Mouse (Mus musculus) megakaryocyte, embryonic 14.5 days (primary cell): Measurements from ENCODE around the gene Zfhx3.

ENCODE experiments used
- FLI1 ChIP-seq: IDR thresholded peaks from 2 replicates; pipeline ENCODE4 v1.6.1; 2012; ENCODE audit warnings: low read length, inconsistent platforms, mixed read lengths
- GATA1 ChIP-seq: IDR thresholded peaks from 3 replicates; pipeline ENCODE4 v1.6.1; 2012; ENCODE audit warnings: mixed read lengths, low read length, inconsistent platforms, borderline replicate concordance

- TF ChIP-seq GATA1 (no peak), FLI1 (no peak)
Observed at GRCm38 (mm10) chr8:108481167-108481815, 538.8 kb downstream of the Zfhx3 start.
